Mouse (Mus musculus) neural tube, embryonic 10.5 days (tissue): Measurements from ENCODE around the gene Phf11b.
"Not testable (repeated sequence)": the region's sequence is repeated elsewhere in the genome, so short reads cannot be mapped to it uniquely, and the experiment has no call there.

Experiments
- DNase-seq: peaks from one replicate; pipeline ENCODE4 v3.0.0-alpha.2; 2017; ENCODE audit warnings: low spot score; ENCODE audit errors: extremely low spot score

The Phf11b gene

GRCm38 (mm10) chr14:59341189-59341588 is at the start of gene Phf11b:
TSS of gene Phf11b (minus strand) at chr14:59341351.
- DNase-seq: not testable (repeated sequence)

DNA sequence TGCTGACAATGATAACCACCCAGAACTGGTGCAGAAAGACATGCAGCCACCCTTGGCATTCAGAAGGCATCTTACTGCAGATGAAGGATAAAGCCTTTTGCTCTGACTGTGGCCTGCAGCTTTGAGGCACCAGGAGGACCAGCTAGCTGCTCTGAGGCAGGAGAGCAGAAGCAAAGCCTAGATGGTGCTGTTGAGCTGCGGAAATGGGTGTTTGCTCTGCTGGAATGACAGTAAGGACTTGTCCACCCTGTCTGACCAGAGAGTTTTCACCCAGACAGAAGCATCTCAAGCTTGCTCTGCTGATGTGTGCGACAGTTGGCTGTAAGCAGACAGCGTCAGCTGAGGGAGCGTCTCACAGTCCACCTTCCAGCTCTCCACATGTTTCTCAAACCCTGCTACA is 49.0 kb upstream of the Phf11b start:
- DNase-seq: not testable (repeated sequence)

- DNase-seq: no peak
Measured at GRCm38 (mm10) chr14:59389532-59389931, 48.4 kb upstream of the Phf11b start.

GRCm38 (mm10) chr14:59370348-59371068 is 29.4 kb upstream of the Phf11b start:
- no peak for DNase-seq

- no peak for DNase-seq
Measured at GRCm38 (mm10) chr14:59366386-59367105, 25.4 kb upstream of the Phf11b start.

- DNase-seq: no peak
Measured at GRCm38 (mm10) chr14:59365244-59365644, 24.1 kb upstream of the Phf11b start, which contains the start of gene Phf11d. TSS of gene Phf11d (minus strand) at chr14:59365470.

GRCm38 (mm10) chr14:59339541-59339940 is 1.6 kb downstream of the Phf11b start:
- DNase-seq: no peak

DNA sequence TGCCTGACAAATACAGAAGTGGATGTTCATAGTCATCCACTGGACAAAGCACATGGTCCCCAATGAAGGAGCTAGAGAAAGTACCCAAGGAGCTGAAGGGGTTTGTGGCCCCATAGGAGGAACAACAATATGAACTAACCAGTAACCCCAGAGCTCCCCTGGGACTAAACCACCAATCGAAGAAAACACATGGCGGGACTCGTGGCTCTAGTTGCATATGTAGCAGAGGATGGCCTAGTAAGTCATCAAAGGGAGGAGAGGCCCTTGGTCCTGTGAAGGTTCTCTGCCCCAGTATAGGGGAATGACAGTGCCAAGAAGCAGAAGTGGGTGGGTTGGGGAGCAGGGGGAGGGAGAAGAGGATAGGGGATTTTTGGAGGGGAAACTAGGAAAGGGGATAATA is 5.1 kb downstream of the Phf11b start:
- not testable (repeated sequence) for DNase-seq

DNA sequence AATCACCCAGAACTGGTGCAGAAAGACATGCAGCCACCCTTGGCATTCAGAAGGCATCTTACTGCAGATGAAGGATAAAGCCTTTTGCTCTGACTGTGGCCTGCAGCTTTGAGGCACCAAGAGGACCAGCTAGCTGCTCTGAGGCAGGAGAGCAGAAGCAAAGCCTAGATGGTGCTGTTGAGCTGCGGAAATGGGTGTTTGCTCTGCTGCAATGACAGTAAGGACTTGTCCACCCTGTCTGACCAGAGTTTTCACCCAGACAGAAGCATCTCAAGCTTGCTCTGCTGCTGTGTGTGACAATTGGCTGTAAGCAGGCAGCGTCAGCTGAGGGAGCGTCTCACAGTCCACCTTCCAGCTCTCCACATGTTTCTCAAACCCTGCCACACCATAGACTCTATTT is 10.7 kb downstream of the Phf11b start:
- DNase-seq: peak; percentile 14

GRCm38 (mm10) chr14:59319970-59320369 is 21.2 kb downstream of the Phf11b start:
- DNase-seq: not testable (repeated sequence)

DNA sequence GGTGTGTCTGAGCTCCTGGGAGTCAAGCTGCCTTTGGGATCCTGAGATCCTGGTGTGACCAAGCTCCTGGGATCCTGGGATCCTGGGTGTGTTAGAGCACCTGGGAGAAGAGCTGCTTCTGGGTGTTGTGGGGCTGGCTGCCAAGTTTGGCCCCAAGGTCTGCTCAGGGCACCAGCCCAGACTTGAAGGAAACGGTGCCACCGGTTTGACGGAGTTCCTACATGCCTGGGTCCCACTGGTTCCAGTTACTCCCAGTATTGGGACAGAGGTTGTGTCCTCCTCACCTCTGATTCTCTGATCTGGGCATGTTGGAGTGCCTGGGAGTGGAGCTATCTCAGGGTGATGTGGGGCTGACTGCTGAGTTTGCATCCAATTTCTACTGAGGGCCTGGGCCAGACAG is 22.1 kb downstream of the Phf11b start:
- DNase-seq: not testable (repeated sequence)

- not testable (repeated sequence) for DNase-seq
Measured at GRCm38 (mm10) chr14:59297391-59297790, 43.8 kb downstream of the Phf11b start, which contains the start of gene Phf11a. TSS of gene Phf11a (minus strand) at chr14:59297522.

DNA sequence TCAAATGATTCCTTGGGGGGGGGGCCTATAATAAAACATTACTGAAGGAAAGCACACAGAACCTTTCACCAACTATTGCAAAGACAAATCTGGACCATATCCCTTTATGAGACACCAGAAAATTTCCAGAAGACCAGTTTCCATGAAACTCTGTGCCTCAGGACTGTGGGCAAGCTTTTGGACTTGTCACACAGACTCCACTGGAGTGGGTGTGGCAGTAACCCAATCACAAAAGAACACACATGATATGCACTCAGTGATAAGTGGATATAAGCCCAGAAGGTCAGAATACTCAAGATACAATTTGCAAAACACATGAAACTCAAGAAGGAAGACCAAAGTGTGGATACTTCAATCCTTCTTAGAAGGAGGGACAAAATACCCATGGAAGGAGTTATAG is 49.4 kb downstream of the Phf11b start:
- not testable (repeated sequence) for DNase-seq

- DNase-seq: not testable (repeated sequence)
Measured at GRCm38 (mm10) chr14:59274961-59275360, 66.2 kb downstream of the Phf11b start.
